Mouse (Mus musculus) stomach, embryonic 14.5 days (tissue): ENCODE data around the gene Six4. TPM values are rescaled to one million over a fixed set of nuclear protein-coding genes. Genes with fewer than 3 reads are reported as not detected.
A peak's percentile ranks its signal among the peaks of the same experiment; 100 is the strongest.

Experiments
- ATAC-seq: fragments of 200-750 bp; cut with Nextera tagmentation; 2 replicates; pipeline ENCODE4 v1.8.0; 2017; ENCODE audit warnings: low read depth, moderate TSS enrichment; ENCODE audit not compliant: insufficient number of reproducible peaks, insufficient read depth, low FRiP score
- H3K27ac ChIP-seq: fragments of 300-500 bp; sonication (generic); 2 replicates; pipeline ENCODE4 v1.5.1; 2014; ENCODE audit warnings: mild to moderate bottlenecking, low read length, moderate library complexity, mixed read lengths
- H3K27me3 ChIP-seq: fragments of 300-500 bp; sonication (generic); 2 replicates; pipeline ENCODE4 v1.6.1; 2014; ENCODE audit warnings: low read length, control low read depth, mixed read lengths; ENCODE audit not compliant: control insufficient read depth, insufficient read depth
- H3K36me3 ChIP-seq: fragments of 300-500 bp; sonication (generic); 2 replicates; pipeline ENCODE4 v1.6.1; 2014; ENCODE audit warnings: mild to moderate bottlenecking, control low read depth, low read length, moderate library complexity, mixed read lengths; ENCODE audit not compliant: control insufficient read depth, insufficient read depth
- H3K4me1 ChIP-seq: fragments of 300-500 bp; sonication (generic); 2 replicates; pipeline ENCODE4 v1.6.1; 2014; ENCODE audit warnings: low read length, control low read depth, mixed read lengths; ENCODE audit not compliant: control insufficient read depth, insufficient read depth
- H3K4me2 ChIP-seq: fragments of 300-500 bp; sonication (generic); replicated peaks from 2 replicates; pipeline ENCODE4 v1.6.1; 2014; ENCODE audit warnings: low read depth, low read length, control low read depth
- H3K4me3 ChIP-seq: fragments of 300-500 bp; sonication (generic); 2 replicates; pipeline ENCODE4 v1.5.1; 2014; ENCODE audit warnings: low read depth, low read length, control low read depth
- H3K9ac ChIP-seq: fragments of 300-500 bp; sonication (generic); replicated peaks from 2 replicates; pipeline ENCODE4 v1.6.1; 2014; ENCODE audit warnings: low read depth, mild to moderate bottlenecking, control low read depth, low read length, moderate library complexity, mixed read lengths
- H3K9me3 ChIP-seq: fragments of 300-500 bp; sonication (generic); 2 replicates; pipeline ENCODE4 v1.6.1; 2016; ENCODE audit warnings: low read depth, low read length, control low read depth; ENCODE audit not compliant: control insufficient read depth
- WGBS: fragments of 180-500 bp; shearing (Covaris S2); extraction: QIAGEN DNeasy Blood & Tissue Kit; methylation state at CpG from one replicate; pipeline ENCODE4 v1.1.7; 2014; 5-methylcytosine and 5-hydroxymethylcytosine counted together
- polyA plus RNA-seq: library from polyadenylated mRNA; unstranded; fragments of >200 nt; fragmentation: Nextera tagmentation; extraction: Ambion mirVana; gene quantifications from 2 replicates; pipeline ENCODE4 v1.2.1, GENCODE M21; 2014

Six4 gene
- polyA plus RNA-seq, 1 experiment from 2014 or later: 1.4 TPM

DNA sequence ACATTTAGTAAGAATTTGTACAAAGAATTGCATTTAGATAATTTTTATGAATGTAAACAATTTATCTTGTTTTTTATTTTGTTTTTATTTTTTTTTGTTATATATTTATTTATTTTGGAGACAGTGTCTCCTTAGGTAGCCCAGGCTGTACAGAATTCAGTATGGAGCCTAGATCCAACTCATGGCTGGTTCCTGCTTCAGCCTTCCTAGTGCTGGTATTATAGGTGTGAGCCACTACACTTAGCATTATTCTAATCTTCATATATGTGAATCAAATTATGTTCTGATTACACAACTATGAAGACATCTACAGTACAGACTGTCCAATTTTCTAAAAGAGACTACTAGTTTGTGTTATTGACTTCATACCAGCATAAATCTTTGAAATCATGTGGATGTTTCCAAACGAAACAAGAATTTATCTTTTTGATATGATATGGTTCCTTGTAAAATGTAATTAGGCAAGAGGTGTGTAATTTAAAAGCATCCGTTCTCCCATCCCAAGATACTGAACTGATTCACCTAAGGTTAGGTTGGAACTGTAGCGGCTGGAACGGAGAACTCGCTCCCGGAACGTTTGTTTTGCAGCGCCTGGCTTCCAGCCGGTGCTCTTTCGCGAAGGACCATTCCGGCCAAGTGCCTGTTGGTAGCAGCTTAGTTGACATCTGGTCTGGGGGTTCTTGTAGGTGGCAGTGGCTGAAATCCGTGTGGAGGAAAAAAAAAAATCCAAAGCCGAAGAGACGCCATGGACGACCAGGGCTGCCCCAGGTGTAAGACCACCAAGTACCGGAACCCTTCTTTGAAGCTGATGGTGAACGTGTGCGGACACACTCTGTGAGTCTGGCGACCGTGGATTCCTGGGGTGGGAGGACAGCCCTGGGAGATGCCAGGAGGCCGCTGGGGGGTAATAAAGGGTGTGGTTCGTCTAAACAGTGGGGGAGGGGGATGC, 10.1 kb upstream of the Six4 start, which contains the start of gene Mnat1:
Gene Mnat1 (plus strand): TSS at position 625 of the 949 bp plus-strand sequence.
- no peaks in the 10 kb centered on the region for H3K27me3 ChIP-seq
- ATAC-seq: no peak
- H3K9me3 ChIP-seq: no peaks in the 10 kb centered on the region
- no peaks in the 10 kb centered on the region; the same call in none of the 2 replicates for H3K4me1 ChIP-seq
- H3K27ac ChIP-seq: no peak within 1 kb of the TSS
- H3K4me3 ChIP-seq: peak within 1 kb of the TSS; percentile 70
- peak within 1 kb of the TSS; percentile 67 for H3K4me2 ChIP-seq
- peak within 1 kb of the TSS; percentile 63 for H3K9ac ChIP-seq
- H3K36me3 ChIP-seq: no peaks in the 10 kb centered on the region
- WGBS: under 1% methylated on average over 23 of the region's 23 CpGs

DNA sequence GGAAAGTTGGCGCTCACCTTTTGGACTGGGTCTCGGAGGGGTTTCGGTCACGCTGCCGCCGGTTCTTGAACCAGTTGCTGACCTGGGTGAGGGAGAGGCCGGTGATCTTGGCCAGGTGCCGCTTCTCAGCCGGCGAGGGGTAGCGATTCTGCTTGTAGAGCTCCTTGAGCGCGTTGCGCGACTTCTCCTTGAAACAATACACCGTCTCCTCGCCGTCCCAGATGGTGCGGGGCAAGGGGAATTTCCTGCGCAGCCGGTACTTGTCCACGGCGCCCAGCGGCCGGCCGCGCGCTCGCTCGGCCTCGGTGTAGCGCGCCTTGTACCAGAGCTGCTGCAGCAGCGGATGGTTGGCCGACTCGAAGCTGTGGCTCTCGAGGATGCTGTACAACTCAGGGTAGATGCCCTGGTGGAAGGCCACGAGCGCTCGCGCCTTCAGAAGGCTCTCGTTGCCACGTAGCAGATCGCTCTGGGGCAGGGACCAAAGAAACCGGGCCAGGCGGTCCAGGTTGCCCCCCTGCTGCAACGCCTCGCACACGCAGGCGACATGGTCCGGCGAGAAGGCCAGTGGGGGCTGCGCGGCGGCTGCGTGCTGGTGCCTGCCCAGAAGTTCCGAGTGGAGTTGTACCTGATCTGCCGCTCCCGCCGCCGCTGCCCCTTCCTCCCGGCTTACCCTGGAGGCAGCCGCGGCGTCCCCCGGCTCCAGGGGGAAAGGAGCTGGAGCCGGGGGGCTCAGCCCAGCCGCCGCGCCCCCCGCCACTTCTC, 749 bp downstream of the Six4 start:
- peak overlapping the region; percentile 99 for H3K4me2 ChIP-seq
- H3K36me3 ChIP-seq: no peaks in the 10 kb centered on the region
- H3K4me1 ChIP-seq: peaks cover 14% of the 10 kb centered on the region; the same call in 1 of the 2 replicates
- H3K27ac ChIP-seq: peak overlapping the region; percentile 58
- peak overlapping the region; percentile 71 for H3K4me3 ChIP-seq
- ATAC-seq: peak; percentile 19
- peak overlapping the region; percentile 50 for H3K9ac ChIP-seq
- H3K27me3 ChIP-seq: no peaks in the 10 kb centered on the region
- under 1% methylated on average over 67 of the region's 71 CpGs for WGBS
- no peaks in the 10 kb centered on the region for H3K9me3 ChIP-seq

DNA sequence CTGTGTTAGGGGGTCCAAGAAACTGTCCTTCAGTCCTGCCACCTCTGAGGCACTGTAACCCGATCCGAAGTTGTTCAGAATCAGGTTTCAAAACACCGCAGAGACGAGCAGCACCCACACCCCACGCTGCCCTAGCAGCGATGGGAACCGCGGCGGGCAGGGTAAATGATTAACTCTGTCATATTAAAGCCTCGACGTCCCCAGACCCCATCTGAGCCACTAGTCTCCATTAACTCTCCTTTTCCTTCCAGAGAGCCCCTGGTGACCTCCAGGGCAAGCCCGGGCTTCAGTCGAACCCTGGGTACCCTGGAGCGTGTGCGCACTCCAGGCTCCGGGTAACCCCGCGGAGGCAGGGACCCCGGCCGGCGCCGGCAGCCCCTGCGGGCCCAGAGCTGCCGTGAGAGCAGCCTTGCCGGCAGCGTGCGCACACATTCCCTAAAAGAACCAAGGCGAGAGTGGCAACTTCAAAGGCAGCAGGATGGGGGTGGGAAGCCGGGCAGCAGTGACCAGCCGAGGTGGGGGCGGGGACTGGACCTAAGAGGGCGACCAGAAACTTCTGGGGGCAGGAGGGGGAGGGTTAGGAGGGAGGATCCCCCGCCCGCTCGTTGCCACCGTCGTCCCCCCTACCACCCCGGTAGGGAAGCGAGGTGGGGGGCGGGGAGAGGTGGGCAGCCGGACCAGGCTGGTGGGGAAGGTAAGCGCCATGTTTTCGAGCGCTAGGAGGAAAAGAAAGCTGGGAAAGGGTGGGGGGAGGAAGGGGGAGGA, 1.5 kb downstream of the Six4 start:
- no peak; the same call in 1 of the 2 replicates for ATAC-seq
- Histone ChIP-seq H3K4me1 (peaks cover 14% of the 10 kb centered on the region; the same call in 1 of the 2 replicates), H3K36me3 (no peaks in the 10 kb centered on the region), H3K9me3 (no peaks in the 10 kb centered on the region), H3K9ac (peak overlapping the region; percentile 50), H3K4me2 (peak overlapping the region; percentile 99), H3K4me3 (peak overlapping the region; percentile 71), H3K27ac (0 out of 2 replicates have a peak overlapping the region, but pooled peaks have one; percentile 58), H3K27me3 (no peaks in the 10 kb centered on the region)
- under 1% methylated on average over 44 of the region's 44 CpGs for WGBS

DNA sequence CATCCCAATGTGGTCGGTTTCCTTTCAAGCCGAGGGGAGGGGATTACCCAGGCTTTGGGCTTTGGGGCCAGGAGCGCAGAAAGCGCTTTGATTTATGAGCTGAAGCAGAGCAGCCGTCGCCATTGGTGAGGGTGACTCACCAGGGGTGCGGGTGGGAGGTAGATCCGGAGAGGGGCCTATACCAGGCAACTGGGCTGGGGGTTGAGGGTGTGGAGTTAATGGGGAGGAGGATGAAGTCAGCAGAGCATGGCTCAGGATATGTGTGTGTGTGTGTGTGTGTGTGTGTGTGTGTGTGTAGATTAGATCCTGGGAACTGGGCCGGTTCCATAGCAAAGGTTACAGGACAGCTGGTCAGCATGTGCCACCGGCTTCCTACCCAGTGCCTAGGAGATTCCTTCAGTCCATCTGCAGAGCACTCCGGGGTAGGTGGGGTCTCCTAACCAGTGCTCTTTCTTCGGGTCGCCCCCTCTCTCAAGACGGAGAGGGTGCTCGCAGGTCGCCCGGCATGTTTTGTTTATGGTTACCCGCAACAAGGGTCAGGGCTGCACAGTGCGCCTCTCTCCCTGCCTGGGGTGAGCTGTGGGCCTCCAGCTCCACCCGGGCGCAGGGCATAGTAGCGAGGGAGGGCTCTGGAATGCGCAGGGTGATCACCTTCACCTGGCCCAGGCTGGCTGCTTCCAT, 2.7 kb downstream of the Six4 start:
- peak; percentile 59; the same call in 1 of the 2 replicates for ATAC-seq
- Histone ChIP-seq H3K27me3 (no peaks in the 10 kb centered on the region), H3K4me3 (peak overlapping the region; percentile 71), H3K9ac (no peak overlapping the region), H3K27ac (no peak overlapping the region), H3K4me1 (peaks cover 14% of the 10 kb centered on the region; the same call in 1 of the 2 replicates), H3K9me3 (no peaks in the 10 kb centered on the region), H3K4me2 (peak overlapping the region; percentile 99), H3K36me3 (no peaks in the 10 kb centered on the region)
- 5% methylated on average over 23 of the region's 23 CpGs for WGBS

DNA sequence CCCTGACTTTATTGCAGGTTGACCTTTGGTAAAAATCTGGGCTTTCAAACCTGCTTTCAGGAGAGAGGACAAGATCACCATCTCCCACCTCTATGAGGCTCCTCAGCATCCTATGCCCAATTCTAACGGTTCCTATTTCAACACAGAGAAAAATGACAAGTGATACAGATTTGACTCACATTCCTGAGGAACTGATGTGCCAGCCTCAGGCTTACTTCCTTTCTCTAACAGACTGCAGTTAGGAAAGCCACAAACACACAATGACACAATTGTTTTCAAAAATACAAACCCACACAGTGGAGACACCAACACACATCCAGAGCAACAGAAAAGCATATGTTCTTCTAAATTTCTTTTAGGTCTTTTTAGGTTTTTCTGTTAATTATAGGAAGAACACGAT, 5.4 kb downstream of the Six4 start:
- H3K27ac ChIP-seq: no peak overlapping the region
- no peak overlapping the region for H3K9ac ChIP-seq
- no peaks in the 10 kb centered on the region for H3K9me3 ChIP-seq
- H3K4me2 ChIP-seq: no peak overlapping the region
- H3K27me3 ChIP-seq: no peaks in the 10 kb centered on the region
- no peaks in the 10 kb centered on the region for H3K36me3 ChIP-seq
- no peak overlapping the region for H3K4me3 ChIP-seq
- ATAC-seq: no peak
- 72% methylated on average over 2 of the region's 2 CpGs for WGBS
- peaks cover 14% of the 10 kb centered on the region; the same call in 1 of the 2 replicates for H3K4me1 ChIP-seq

DNA sequence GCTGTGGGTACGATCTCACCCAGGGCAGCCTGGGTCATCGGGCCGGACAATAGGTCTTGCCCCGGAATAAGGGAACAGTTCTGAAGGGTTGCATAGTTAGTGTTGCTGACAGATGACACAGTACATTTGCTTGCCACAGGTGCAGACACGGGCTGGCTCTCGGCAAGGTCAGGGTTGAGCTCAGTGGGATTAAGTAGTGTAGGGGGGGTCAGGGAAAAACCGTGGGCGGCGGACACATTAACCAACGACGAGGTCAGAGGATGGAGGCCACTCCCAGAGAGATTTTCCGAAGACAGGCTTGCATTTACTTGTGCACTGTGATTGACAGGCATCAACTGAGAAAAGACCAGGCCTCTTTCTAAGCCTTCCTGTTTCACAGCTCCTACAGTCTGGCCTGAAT, 9.5 kb downstream of the Six4 start:
- Histone ChIP-seq H3K9ac (no peak overlapping the region), H3K9me3 (no peaks in the 10 kb centered on the region), H3K27ac (no peak overlapping the region), H3K36me3 (no peaks in the 10 kb centered on the region), H3K27me3 (no peaks in the 10 kb centered on the region), H3K4me3 (no peak overlapping the region), H3K4me2 (no peak overlapping the region), H3K4me1 (no peaks in the 10 kb centered on the region)
- WGBS: 76% methylated on average over 12 of the region's 12 CpGs
- ATAC-seq: no peak

DNA sequence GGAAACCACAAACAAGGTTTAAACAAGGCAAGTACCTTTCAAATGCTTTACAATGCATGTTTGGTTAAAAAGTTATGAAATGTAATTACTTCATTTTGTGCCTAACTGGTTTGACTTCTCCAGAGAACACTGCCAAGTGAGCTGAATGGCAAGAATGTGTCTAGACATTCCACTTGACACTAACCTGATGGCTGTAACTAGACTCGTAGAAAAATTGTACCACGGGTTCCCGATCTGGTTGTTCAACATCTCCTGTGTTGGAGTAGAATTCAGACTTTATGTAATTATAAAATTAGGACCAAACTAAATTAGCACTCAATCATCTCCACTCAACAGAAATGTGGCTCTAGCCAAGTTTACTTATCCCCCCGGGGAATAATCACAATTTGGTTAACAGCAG, 14.7 kb downstream of the Six4 start:
- Histone ChIP-seq H3K9ac (no peak overlapping the region), H3K4me3 (no peak overlapping the region), H3K4me2 (no peak overlapping the region), H3K9me3 (no peaks in the 10 kb centered on the region), H3K4me1 (no peaks in the 10 kb centered on the region), H3K36me3 (no peaks in the 10 kb centered on the region), H3K27ac (no peak overlapping the region), H3K27me3 (no peaks in the 10 kb centered on the region)
- ATAC-seq: no peak
- 67% methylated on average over 4 of the region's 4 CpGs for WGBS
